Mouse (Mus musculus): Measurements from ENCODE around the gene Cdc27. TPM values are rescaled to one million over a fixed set of nuclear protein-coding genes. Genes with fewer than 3 reads are reported as not detected.
A peak's percentile ranks its signal among the peaks of the same experiment; 100 is the strongest.

Gene Cdc27
- polyA plus RNA-seq, 1 experiment from 2014 or later: 24.4 TPM

GRCm38 (mm10) chr11:104469371-104469835, 81.0 kb downstream of the Cdc27 start:
- Histone ChIP-seq H3K4me1 (ENCODE audit: control insufficient read depth, insufficient read depth, low read length) (peaks cover 6% of the 10 kb centered on the region; the same call in 1 of the 2 replicates), H3K4me2 (ENCODE audit: low read depth, low read length) (peak overlapping the region; percentile 78), H3K27ac (ENCODE audit: low read length) (peak overlapping the region; percentile 59), H3K36me3 (ENCODE audit: control insufficient read depth, insufficient read depth, low read length) (no peaks in the 10 kb centered on the region), H3K4me3 (ENCODE audit: low read length) (peak overlapping the region; percentile 98), H3K9ac (ENCODE audit: low read depth, low read length) (peak overlapping the region; percentile 97), H3K9me3 (ENCODE audit: control insufficient read depth, low read length) (no peaks in the 10 kb centered on the region), H3K27me3 (replicated peaks; ENCODE audit: control insufficient read depth, insufficient read depth, low read length) (no peaks in the 10 kb centered on the region)
- peak; percentile 100 for ATAC-seq
- 0% methylated on average over 19 of the region's 19 CpGs for WGBS

GRCm38 (mm10) chr11:104468751-104469268, 81.6 kb downstream of the Cdc27 start, which contains the start of gene Kansl1:
Gene Kansl1, minus strand, starts transcription at chr11:104468861.
- peak within 1 kb of the TSS; percentile 98 for H3K4me3 ChIP-seq (ENCODE audit: low read length)
- H3K4me2 ChIP-seq (ENCODE audit: low read depth, low read length): peak within 1 kb of the TSS; percentile 78
- ATAC-seq: peak; percentile 83
- peak within 1 kb of the TSS; percentile 97 for H3K9ac ChIP-seq (ENCODE audit: low read depth, low read length)
- H3K36me3 ChIP-seq (ENCODE audit: control insufficient read depth, insufficient read depth, low read length): no peaks in the 10 kb centered on the region
- peak within 1 kb of the TSS; percentile 59 for H3K27ac ChIP-seq (ENCODE audit: low read length)
- peaks cover 10% of the 10 kb centered on the region for H3K4me1 ChIP-seq (ENCODE audit: control insufficient read depth, insufficient read depth, low read length)
- H3K27me3 ChIP-seq (replicated peaks; ENCODE audit: control insufficient read depth, insufficient read depth, low read length): no peaks in the 10 kb centered on the region
- H3K9me3 ChIP-seq (ENCODE audit: control insufficient read depth, low read length): no peaks in the 10 kb centered on the region
- 2% methylated on average over 36 of the region's 69 CpGs for WGBS

GRCm38 (mm10) chr11:104467698-104468097, 82.7 kb downstream of the Cdc27 start:
- no peak overlapping the region for H3K4me2 ChIP-seq (ENCODE audit: low read depth, low read length)
- H3K9me3 ChIP-seq (ENCODE audit: control insufficient read depth, low read length): no peaks in the 10 kb centered on the region
- WGBS: 86% methylated on average over 5 of the region's 5 CpGs
- peaks cover 10% of the 10 kb centered on the region for H3K4me1 ChIP-seq (ENCODE audit: control insufficient read depth, insufficient read depth, low read length)
- no peaks in the 10 kb centered on the region for H3K27me3 ChIP-seq (replicated peaks; ENCODE audit: control insufficient read depth, insufficient read depth, low read length)
- H3K9ac ChIP-seq (ENCODE audit: low read depth, low read length): no peak overlapping the region
- no peaks in the 10 kb centered on the region for H3K36me3 ChIP-seq (ENCODE audit: control insufficient read depth, insufficient read depth, low read length)
- H3K27ac ChIP-seq (ENCODE audit: low read length): no peak overlapping the region
- no peak for ATAC-seq
- H3K4me3 ChIP-seq (ENCODE audit: low read length): no peak overlapping the region

- Histone ChIP-seq H3K4me3 (ENCODE audit: low read length) (no peak overlapping the region), H3K27me3 (replicated peaks; ENCODE audit: control insufficient read depth, insufficient read depth, low read length) (no peaks in the 10 kb centered on the region), H3K4me2 (ENCODE audit: low read depth, low read length) (no peak overlapping the region), H3K4me1 (ENCODE audit: control insufficient read depth, insufficient read depth, low read length) (peaks cover 4% of the 10 kb centered on the region), H3K27ac (ENCODE audit: low read length) (no peak overlapping the region), H3K9me3 (ENCODE audit: control insufficient read depth, low read length) (no peaks in the 10 kb centered on the region), H3K9ac (ENCODE audit: low read depth, low read length) (no peak overlapping the region), H3K36me3 (ENCODE audit: control insufficient read depth, insufficient read depth, low read length) (no peaks in the 10 kb centered on the region)
- no peak for ATAC-seq
Measured at GRCm38 (mm10) chr11:104461551-104461950, 88.9 kb downstream of the Cdc27 start.

GRCm38 (mm10) chr11:104459671-104460070, 90.7 kb downstream of the Cdc27 start:
- H3K27me3 ChIP-seq (replicated peaks; ENCODE audit: control insufficient read depth, insufficient read depth, low read length): no peaks in the 10 kb centered on the region
- no peaks in the 10 kb centered on the region for H3K36me3 ChIP-seq (ENCODE audit: control insufficient read depth, insufficient read depth, low read length)
- no peak for ATAC-seq
- H3K4me2 ChIP-seq (ENCODE audit: low read depth, low read length): no peak overlapping the region
- peaks cover 4% of the 10 kb centered on the region for H3K4me1 ChIP-seq (ENCODE audit: control insufficient read depth, insufficient read depth, low read length)
- WGBS: 91% methylated on average over 2 of the region's 2 CpGs
- H3K9ac ChIP-seq (ENCODE audit: low read depth, low read length): no peak overlapping the region
- H3K4me3 ChIP-seq (ENCODE audit: low read length): no peak overlapping the region
- H3K27ac ChIP-seq (ENCODE audit: low read length): no peak overlapping the region
- H3K9me3 ChIP-seq (ENCODE audit: control insufficient read depth, low read length): no peaks in the 10 kb centered on the region

- no peak overlapping the region for H3K4me3 ChIP-seq (ENCODE audit: low read length)
- no peaks in the 10 kb centered on the region for H3K9me3 ChIP-seq (ENCODE audit: control insufficient read depth, low read length)
- no peak for ATAC-seq
- no peak overlapping the region for H3K9ac ChIP-seq (ENCODE audit: low read depth, low read length)
- 71% methylated on average over 2 of the region's 2 CpGs for WGBS
- no peaks in the 10 kb centered on the region for H3K4me1 ChIP-seq (ENCODE audit: control insufficient read depth, insufficient read depth, low read length)
- H3K36me3 ChIP-seq (ENCODE audit: control insufficient read depth, insufficient read depth, low read length): no peaks in the 10 kb centered on the region
- H3K4me2 ChIP-seq (ENCODE audit: low read depth, low read length): no peak overlapping the region
- H3K27ac ChIP-seq (ENCODE audit: low read length): no peak overlapping the region
- no peaks in the 10 kb centered on the region for H3K27me3 ChIP-seq (replicated peaks; ENCODE audit: control insufficient read depth, insufficient read depth, low read length)
Measured at GRCm38 (mm10) chr11:104458507-104458906, 91.9 kb downstream of the Cdc27 start.

Other genes starting within 250 kb of the Cdc27 start
- 13.7 and 14.4 TPM in 2 replicates for gene Kansl1, start 81.8 kb downstream of the Cdc27 start, polyA plus RNA-seq (2015; fragmentation: Nextera tagmentation; extraction: Ambion mirVana)
- gene Myl4, start within 50 bp of the Cdc27 start, polyA plus RNA-seq (2015; fragmentation: Nextera tagmentation; extraction: Ambion mirVana): 4.7 and 6.3 TPM in 2 replicates
- 4.9 and 5.5 TPM in 2 replicates for gene Itgb3, start 57.4 kb upstream of the Cdc27 start, polyA plus RNA-seq (2015; fragmentation: Nextera tagmentation; extraction: Ambion mirVana)
- 0.02 TPM in 1 of 2 replicates, not detected in the other for gene Gm11639, start 135.1 kb upstream of the Cdc27 start, polyA plus RNA-seq (2015; fragmentation: Nextera tagmentation; extraction: Ambion mirVana)